Mouse (Mus musculus): ENCODE measurements around the gene Fbxo21. TPM values are rescaled to one million over a fixed set of nuclear protein-coding genes. Genes with fewer than 3 reads are reported as not detected.

The Fbxo21 gene
- polyA plus RNA-seq, 1 experiment from 2014 or later: 64.3 TPM

GRCm38 (mm10) chr5:117939402-117939801, 37.1 kb upstream of the Fbxo21 start:
- Histone ChIP-seq H3K4me3 (ENCODE audit: low read depth, low read length) (no peak overlapping the region), H3K27me3 (ENCODE audit: insufficient read depth, low read length) (no peaks in the 10 kb centered on the region), H3K27ac (ENCODE audit: low read depth) (no peak overlapping the region), H3K9ac (no peak overlapping the region), H3K9me3 (ENCODE audit: low read depth, low read length) (no peaks in the 10 kb centered on the region), H3K4me2 (no peak overlapping the region), H3K36me3 (ENCODE audit: insufficient read depth) (no peaks in the 10 kb centered on the region), H3K4me1 (ENCODE audit: insufficient read depth) (no peaks in the 10 kb centered on the region)
- no peak for TF ChIP-seq CTCF (IDR thresholded peaks at IDR 0.05; ENCODE audit: low read depth)
- DNase-seq: no peak
- whole genome bisulfite sequencing: 53% methylated on average over 8 of the region's 8 CpGs
- ATAC-seq (ENCODE audit: insufficient read depth): no peak

GRCm38 (mm10) chr5:117941552-117941951, 35.0 kb upstream of the Fbxo21 start:
- no peaks in the 10 kb centered on the region for H3K27me3 ChIP-seq (ENCODE audit: insufficient read depth, low read length)
- DNase-seq (no peak), ATAC-seq (ENCODE audit: insufficient read depth) (no peak)
- no peak overlapping the region for H3K4me3 ChIP-seq (ENCODE audit: low read depth, low read length)
- no peak overlapping the region for H3K27ac ChIP-seq (ENCODE audit: low read depth)
- H3K4me2 ChIP-seq: no peak overlapping the region
- 74% methylated on average over 3 of the region's 3 CpGs for WGBS
- no peaks in the 10 kb centered on the region for H3K36me3 ChIP-seq (ENCODE audit: insufficient read depth)
- H3K9ac ChIP-seq: no peak overlapping the region
- H3K4me1 ChIP-seq (ENCODE audit: insufficient read depth): no peaks in the 10 kb centered on the region
- TF ChIP-seq CTCF (IDR thresholded peaks at IDR 0.05; ENCODE audit: low read depth): peak; percentile 22
- H3K9me3 ChIP-seq (ENCODE audit: low read depth, low read length): no peaks in the 10 kb centered on the region

GRCm38 (mm10) chr5:117946605-117947004, 29.9 kb upstream of the Fbxo21 start:
- Histone ChIP-seq H3K27ac (ENCODE audit: low read depth) (no peak overlapping the region), H3K4me2 (no peak overlapping the region), H3K9ac (no peak overlapping the region), H3K36me3 (ENCODE audit: insufficient read depth) (no peaks in the 10 kb centered on the region), H3K4me1 (ENCODE audit: insufficient read depth) (no peaks in the 10 kb centered on the region), H3K4me3 (ENCODE audit: low read depth, low read length) (no peak overlapping the region), H3K9me3 (ENCODE audit: low read depth, low read length) (no peaks in the 10 kb centered on the region), H3K27me3 (ENCODE audit: insufficient read depth, low read length) (no peaks in the 10 kb centered on the region)
- 17% methylated on average over 4 of the region's 4 CpGs for WGBS
- peak; percentile 62 for DNase-seq
- ATAC-seq (ENCODE audit: insufficient read depth): no peak
- TF ChIP-seq CTCF (IDR thresholded peaks at IDR 0.05; ENCODE audit: low read depth): peak; percentile 78

GRCm38 (mm10) chr5:117949393-117949792, 27.1 kb upstream of the Fbxo21 start:
- no peaks in the 10 kb centered on the region for H3K4me1 ChIP-seq (ENCODE audit: insufficient read depth)
- H3K27me3 ChIP-seq (ENCODE audit: insufficient read depth, low read length): no peaks in the 10 kb centered on the region
- H3K36me3 ChIP-seq (ENCODE audit: insufficient read depth): no peaks in the 10 kb centered on the region
- no peak overlapping the region for H3K27ac ChIP-seq (ENCODE audit: low read depth)
- WGBS: 67% methylated on average over 10 of the region's 10 CpGs
- ATAC-seq (ENCODE audit: insufficient read depth) (no peak), DNase-seq (no peak)
- H3K4me2 ChIP-seq: no peak overlapping the region
- H3K9me3 ChIP-seq (ENCODE audit: low read depth, low read length): no peaks in the 10 kb centered on the region
- no peak overlapping the region for H3K9ac ChIP-seq
- no peak for TF ChIP-seq CTCF (IDR thresholded peaks at IDR 0.05; ENCODE audit: low read depth)
- no peak overlapping the region for H3K4me3 ChIP-seq (ENCODE audit: low read depth, low read length)

- DNase-seq (no peak), ATAC-seq (ENCODE audit: insufficient read depth) (no peak)
- Histone ChIP-seq H3K4me3 (ENCODE audit: low read depth, low read length) (no peak overlapping the region), H3K9ac (no peak overlapping the region), H3K27me3 (ENCODE audit: insufficient read depth, low read length) (no peaks in the 10 kb centered on the region), H3K4me1 (ENCODE audit: insufficient read depth) (no peaks in the 10 kb centered on the region), H3K9me3 (ENCODE audit: low read depth, low read length) (no peaks in the 10 kb centered on the region), H3K36me3 (ENCODE audit: insufficient read depth) (no peaks in the 10 kb centered on the region), H3K27ac (ENCODE audit: low read depth) (no peak overlapping the region), H3K4me2 (no peak overlapping the region)
- 82% methylated on average over 12 of the region's 12 CpGs for WGBS
- no peak for TF ChIP-seq CTCF (IDR thresholded peaks at IDR 0.05; ENCODE audit: low read depth)
These were observed 22.6 kb upstream of the Fbxo21 start for GRCm38 (mm10) chr5:117953893-117954292.

GRCm38 (mm10) chr5:117954429-117954828, 22.1 kb upstream of the Fbxo21 start:
- Histone ChIP-seq H3K4me2 (no peak overlapping the region), H3K9me3 (ENCODE audit: low read depth, low read length) (no peaks in the 10 kb centered on the region), H3K27ac (ENCODE audit: low read depth) (no peak overlapping the region), H3K4me3 (ENCODE audit: low read depth, low read length) (no peak overlapping the region), H3K4me1 (ENCODE audit: insufficient read depth) (no peaks in the 10 kb centered on the region), H3K27me3 (ENCODE audit: insufficient read depth, low read length) (no peaks in the 10 kb centered on the region), H3K9ac (no peak overlapping the region), H3K36me3 (ENCODE audit: insufficient read depth) (no peaks in the 10 kb centered on the region)
- ATAC-seq (ENCODE audit: insufficient read depth) (no peak), DNase-seq (no peak)
- no peak for TF ChIP-seq CTCF (IDR thresholded peaks at IDR 0.05; ENCODE audit: low read depth)
- WGBS: 81% methylated on average over 1 of the region's 1 CpGs

GRCm38 (mm10) chr5:117955675-117956420, 20.7 kb upstream of the Fbxo21 start:
- DNase-seq: peak; percentile 71
- 18% methylated on average over 10 of the region's 10 CpGs for WGBS

More at GRCm38 (mm10) chr5:117955675-117956420, 20.7 kb upstream of the Fbxo21 start:
- Histone ChIP-seq H3K4me3 (ENCODE audit: low read depth, low read length) (no peak overlapping the region), H3K4me1 (ENCODE audit: insufficient read depth) (no peaks in the 10 kb centered on the region), H3K9ac (no peak overlapping the region), H3K36me3 (ENCODE audit: insufficient read depth) (no peaks in the 10 kb centered on the region), H3K9me3 (ENCODE audit: low read depth, low read length) (no peaks in the 10 kb centered on the region), H3K4me2 (no peak overlapping the region), H3K27ac (ENCODE audit: low read depth) (no peak overlapping the region), H3K27me3 (ENCODE audit: insufficient read depth, low read length) (no peaks in the 10 kb centered on the region)
- peak; percentile 71 for TF ChIP-seq CTCF (IDR thresholded peaks at IDR 0.05; ENCODE audit: low read depth)
- no peak for ATAC-seq (ENCODE audit: insufficient read depth)

Data from lung, embryonic 14.5 days (tissue).